Mouse (Mus musculus) frontal cortex, adult (tissue): ENCODE data around the gene Gse1.

Experiments
- ATAC-seq: cut with Nextera tagmentation; 2 replicates; pipeline ENCODE4 v1.9.2; 2017; ENCODE audit warnings: mild to moderate bottlenecking, moderate library complexity, mixed read lengths; ENCODE audit not compliant: low TSS enrichment

Gse1 gene

DNA sequence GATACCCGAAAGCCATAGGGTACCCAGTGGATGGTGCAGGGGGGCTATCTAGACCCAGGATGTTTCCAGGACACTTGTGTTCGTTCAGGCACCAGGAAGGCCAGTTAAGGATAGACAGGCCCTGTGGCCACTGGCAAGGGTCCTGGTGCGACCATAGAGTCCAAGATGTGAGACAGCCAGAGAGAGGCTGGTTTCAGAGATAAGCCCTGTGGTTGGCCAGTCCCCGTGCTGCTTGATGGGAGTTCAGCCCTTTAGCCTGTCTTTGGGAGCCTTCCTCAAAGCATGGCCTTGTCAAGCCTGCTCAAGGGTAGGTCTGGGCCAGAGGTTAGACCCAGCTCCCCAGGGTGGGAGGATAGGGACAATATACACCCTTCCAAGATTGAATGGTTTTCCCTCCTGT, 251.4 kb downstream of the Gse1 start:
- ATAC-seq = no peak

DNA sequence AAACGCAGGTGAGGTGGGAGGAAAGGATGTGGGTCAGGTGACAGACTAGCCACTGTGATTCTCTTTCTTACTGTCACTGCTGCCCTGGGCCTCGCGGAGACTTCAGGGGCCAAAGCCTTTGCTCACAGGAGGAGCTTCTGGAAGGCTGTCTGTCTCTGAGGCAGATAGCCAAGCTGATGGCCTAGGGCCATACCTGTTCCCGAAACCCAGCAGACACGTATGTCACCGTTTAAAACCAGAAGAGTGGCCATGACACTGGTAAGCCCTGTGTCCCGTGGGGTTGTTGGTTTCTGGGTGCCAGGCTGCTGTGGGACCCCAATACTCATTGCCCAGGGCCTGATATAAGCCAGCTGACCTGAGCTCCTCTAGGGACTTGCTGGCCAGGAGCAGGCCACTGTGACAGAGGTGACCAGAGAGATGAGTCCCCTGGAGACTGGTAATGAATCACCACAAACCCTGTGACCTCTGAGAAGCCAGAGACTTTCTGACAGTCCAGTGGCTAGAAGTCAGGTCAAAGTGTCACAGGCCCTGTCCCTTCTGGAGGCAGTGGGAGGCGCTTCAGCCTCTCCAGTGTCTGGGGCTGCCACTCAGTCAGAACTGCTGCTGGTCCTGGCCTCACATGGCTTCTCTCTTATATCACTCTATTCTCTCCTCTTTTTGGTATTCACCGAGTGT, 253.9 kb downstream of the Gse1 start:
- no peak for ATAC-seq

DNA sequence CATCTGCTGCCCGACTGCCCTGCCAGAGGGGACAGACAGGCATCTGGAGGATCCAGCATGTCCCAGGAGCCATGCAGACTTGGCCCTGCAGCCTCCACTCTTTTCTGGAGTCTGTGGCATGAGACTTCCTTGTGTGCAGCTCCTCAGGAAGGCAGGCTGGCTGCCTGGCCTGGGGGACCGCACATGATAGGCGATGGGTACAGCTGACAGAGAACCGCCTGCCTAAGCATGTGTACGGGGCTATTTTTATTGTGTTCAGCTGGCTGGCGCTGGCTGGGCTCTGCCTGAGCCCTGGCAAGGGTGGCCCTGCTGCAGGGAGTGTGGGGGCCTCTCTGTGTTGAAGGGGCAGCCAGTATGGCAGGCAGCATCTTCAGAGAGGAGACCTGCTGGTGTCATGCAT, 256.2 kb downstream of the Gse1 start:
- peak; percentile 74 for ATAC-seq

DNA sequence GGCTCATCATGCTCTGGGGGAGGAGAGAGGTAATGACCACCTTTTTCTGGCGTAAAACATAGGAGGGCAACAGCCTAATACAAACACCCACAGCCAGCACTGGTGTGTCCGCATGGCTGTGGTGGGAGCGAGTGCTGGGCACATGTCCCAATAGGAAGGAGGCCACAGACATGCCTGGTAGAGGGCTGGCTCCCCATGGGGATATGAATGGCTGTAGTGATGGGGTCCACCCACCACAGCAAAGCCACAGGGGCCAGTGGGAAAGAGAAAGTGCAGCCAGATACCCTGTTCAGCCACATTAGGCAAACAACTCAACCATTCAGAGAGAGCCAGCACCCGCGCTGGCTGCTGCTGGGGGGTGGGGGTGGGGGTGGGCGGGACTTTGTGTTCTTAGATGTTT, 256.9 kb downstream of the Gse1 start:
- ATAC-seq = no peak

DNA sequence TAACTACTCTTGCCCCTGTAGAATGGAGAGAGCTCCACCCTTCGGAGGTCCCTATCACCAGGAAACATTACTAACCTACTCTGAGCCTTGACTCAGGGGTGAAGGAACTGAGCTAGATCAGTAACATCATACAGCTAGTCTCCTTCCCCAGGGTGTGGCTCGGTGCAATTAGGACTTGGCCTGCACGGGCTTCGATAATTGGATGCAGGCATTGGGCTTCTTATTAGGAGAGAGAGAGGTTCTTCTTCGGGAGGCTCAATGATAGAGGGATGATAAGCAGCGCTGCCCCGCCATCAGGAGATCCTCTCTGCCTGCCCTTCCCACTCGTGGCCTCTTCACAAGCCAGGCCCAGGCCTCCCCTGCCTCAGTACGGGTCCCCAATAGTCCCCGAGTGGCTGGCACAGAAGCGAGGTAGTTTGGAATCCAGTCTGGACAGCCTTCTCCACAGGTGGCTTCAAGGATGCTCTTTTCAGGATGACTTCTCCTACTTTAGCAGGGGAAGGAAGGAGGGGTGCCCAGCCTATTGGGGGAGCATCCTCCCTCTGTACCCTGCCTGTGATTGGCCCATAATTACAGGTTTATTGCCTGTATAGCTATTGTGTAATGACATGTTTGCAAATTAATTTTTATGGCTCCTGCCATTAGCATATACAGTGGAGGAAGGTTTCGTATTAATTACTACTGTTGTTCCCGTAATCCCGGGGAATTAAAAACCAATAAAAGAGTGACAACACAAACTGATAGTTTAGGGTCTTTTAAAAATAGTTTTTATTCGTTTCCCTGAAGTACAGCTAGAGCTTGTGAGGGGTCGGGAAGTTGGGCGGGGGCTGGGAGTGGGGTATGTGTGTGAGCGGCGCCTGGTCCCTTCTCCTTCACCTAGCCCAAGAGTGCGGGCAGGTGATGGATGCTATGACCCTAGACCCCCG, 257.6 kb downstream of the Gse1 start:
- no peak for ATAC-seq

DNA sequence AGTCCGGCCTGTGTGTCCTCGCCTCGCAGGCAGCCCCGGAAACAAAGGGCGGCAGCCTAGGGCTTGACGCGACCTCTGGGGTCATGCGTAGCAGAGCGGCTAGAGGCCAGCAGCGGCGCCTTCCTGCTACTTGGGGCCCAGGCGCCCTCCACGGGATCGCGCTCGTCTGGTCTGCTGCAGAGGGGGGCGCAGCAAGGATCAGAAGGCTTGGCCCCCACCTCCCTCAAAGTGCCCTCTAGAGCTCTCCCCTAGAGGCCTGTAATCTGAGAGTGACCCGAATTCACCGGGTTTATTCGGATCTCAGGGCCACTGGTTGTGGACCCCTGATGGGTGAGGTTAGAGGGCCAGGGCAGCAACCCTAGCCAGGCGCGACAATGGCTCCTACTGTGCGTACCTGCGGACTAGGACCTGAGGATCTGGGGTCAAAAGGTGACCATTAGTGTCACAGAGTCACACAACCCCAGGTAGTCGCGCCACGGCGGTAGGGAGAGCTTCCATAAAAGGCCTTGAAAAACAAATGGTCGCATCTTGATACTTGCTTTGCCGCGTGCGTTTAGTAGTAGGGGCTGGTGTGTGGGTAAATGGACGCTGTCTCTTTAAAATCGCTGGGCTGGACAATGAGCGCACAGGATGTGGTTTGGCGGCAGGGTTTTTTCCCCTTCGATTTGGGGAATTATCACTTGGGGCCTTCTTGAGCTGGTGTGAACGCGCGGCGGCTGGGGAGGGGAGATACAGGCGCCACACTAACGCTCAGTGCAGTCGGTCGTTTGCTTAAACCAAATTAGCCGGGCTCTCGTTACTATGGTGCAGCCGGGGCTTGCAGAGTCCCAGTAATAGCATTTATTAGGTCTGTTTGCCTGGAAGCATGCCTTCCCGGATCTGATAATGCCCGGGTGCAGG, 258.5 kb downstream of the Gse1 start:
- ATAC-seq = peak; percentile 13; the same call in 1 of the 2 replicates

DNA sequence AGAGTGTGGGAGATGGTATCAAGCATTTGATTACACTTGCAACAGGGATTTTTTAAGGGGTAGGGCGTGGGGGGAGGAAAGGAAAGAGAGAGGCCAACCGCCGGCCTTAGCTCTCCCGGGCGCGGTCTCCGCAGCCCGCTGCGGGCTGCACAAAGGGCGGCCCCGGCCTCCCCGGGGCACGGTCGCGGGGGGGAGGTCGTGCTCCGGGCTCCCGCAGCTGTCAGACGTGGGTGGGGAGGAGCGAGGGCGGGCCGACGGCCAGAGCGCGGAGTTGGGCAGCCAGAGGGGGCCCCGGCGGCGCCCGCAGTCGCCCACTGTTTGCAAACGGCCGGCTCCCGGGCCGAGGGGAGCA, 259.1 kb downstream of the Gse1 start:
- no peak; the same call in 1 of the 2 replicates for ATAC-seq

DNA sequence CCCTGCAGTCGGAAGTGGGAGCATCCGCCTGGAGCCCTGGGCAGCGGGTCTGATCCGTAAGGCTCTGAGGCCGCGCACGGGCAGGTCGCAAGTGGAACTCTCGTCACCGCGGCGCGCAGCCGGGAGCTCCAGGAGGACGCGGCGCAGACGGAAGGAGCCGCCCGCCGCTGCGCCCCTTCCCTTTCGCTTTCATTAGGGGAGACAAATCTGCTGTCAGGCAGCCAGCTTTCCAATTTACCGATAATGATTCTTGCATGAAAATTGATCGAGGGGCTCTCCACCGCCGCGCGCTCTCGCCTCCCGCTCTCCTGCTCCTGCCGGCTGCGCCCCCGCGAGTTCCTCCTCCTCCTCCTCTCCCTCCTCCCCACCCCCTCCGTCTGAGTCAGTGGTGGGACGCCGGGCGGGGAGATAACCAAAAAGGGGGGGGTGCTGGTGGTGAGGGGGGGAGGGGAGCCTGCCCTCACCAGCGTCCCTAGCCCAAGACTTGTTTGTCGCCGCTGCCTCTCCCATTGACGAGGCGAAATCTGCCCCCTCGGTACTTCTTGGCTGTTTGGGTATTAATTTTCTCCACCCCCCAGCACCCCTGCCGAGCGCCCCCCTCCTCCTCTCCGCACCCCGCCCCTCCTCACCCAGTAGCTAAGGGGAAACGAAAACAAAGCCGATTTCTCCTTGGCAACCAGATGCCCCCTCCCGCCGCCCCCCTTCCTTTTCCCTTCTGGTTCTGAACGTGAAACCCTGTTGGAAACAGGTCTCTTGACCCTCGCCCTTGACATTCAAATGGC, 259.7 kb downstream of the Gse1 start:
- ATAC-seq = peak; percentile 10; the same call in 1 of the 2 replicates

DNA sequence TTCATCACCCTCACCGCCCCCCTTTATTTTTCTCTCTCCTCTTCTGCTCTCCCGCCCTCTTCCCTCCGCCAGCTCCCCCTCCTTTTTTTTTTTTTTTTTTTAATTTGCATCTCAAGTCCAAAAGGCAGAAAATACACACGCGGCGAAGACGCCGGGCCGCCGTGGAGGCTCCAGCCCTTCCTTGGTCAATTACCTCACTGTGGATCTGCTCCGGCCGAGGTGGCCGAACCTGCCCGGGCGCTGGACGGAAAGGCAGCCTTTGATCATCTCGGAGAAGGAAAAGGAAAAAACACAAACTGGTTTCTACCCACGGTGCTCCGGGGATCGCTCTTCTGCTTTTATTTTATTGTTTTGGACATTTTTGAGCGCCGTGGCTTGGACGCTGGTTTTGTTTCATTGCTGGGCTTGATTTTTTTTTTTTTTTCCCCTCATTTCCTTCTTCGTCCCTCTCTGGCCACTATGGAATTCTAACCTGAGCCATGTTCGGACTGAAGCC, 260.4 kb downstream of the Gse1 start:
- no peak for ATAC-seq

DNA sequence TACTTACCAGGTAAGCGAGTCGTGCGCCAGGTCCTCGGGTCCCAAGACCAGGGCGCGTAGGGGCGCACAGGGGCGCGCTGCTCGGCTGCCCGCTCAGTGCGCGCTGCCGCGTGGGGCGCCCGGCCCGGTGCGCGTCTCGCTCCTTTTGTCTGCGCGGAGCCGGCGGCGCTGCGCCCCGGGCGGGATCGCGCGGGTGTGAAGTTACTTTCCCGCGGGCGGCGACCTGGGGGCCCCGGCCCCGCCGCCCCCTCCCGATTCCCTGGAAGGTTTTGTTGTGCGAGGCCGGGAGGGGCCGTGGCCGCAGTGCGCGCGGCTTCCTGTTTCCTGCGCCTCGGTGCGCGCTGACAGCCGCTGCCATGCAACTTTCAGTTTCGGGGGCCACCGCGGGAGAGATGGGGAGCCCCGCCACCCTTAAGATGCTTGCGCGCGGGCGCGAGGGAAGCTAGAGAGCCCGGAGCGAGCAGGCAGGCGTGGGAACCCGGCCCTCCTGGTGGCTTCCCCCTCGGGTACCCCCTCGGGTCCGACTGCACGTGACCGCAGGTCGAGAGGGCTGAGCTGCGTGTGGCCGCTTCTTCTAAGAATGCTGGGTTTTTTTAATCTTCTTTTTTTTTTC, 261.0 kb downstream of the Gse1 start:
- no peak for ATAC-seq

DNA sequence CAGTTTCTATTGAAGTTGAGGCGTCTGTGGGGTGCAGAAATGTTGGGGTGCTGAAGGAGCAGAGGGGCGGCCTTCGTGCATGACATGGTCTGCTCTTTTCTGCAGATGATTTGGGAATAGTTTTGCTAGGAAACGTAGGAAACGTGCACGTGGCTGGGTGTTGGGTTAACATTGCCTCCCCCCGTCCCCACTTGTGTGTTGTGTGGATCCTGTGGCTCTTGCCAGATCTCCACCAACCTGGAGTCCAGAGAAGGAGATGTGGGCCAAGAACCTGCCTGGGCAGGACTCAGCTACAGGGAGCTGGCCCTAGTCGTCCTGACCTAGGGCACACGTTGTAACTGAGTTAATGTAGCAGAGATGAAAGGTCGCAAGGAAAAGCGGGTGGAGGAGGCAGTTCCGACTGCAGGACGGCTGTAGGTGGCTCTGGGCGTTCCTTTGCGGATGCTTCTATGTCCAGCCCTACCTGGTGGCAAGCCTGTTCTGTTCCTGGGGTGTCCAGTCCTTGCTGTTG, 261.6 kb downstream of the Gse1 start:
- no peak for ATAC-seq

DNA sequence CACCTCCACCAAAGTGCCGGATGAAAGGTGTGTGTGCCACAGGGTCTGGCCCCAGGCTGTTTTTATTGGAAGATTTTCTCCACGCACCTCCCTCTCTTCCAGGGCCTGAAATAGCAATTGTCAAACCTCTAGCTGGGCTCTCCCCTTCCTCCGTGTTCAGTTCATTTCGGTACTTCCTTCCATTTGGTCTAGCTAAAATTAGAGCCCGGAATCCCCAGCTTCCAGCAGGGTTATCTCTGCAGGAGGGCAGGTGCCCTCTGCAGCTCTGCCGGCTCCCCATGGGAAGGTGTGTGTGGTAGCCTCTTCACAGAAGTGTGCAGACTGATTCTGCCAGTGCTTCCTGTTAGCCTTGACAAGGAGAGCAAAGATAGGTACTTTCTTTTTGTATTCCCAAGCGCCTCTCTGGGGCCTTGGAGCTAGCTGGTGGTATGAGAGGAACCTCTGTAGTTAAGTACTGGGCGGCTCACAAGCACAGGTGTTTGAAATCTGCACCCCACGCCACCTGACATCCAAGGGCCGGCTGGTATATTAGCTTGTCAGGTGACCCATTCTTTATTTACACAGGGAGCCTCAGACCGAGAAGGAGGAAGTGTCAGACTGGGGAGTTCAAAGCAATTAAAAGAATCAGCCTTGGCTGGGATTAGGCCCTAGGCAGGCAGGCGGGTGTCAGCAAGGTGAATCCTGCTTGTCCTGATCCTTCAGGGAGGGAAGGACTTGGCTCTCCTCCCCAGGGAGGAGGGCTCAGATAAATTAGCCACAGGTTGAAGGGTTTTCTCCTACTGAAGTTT, 262.3 kb downstream of the Gse1 start:
- ATAC-seq = no peak

DNA sequence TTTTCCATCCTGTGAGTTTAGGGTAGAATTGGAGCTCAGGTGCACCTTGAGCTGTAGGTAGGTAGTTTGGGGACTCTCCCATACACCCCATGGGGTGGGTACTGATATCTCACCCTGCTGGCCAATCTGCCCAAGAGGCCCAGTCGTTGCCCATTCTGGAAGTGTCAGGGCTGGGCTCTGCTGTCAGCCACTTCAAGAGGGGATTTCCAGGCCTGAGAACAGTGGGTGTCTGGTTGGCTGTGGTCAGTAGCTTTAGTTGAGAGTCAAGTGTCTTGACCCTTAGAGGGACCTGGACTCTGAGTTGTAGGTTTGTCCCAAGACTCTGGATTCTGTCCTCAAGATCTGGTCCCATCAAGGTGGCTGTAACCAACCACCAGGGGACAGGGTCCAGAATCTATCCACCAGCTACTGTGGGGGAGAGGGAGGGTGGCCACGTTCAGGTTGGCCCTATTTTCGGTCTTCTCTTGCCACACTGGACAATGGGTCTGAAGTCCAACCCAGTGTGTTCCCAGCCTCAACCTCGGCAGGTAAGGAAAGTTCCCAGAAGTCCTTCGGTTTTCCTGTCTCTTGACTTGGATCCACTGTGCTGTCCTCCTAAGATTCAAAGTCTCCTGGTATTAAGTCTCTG, 263.0 kb downstream of the Gse1 start:
- ATAC-seq = no peak

DNA sequence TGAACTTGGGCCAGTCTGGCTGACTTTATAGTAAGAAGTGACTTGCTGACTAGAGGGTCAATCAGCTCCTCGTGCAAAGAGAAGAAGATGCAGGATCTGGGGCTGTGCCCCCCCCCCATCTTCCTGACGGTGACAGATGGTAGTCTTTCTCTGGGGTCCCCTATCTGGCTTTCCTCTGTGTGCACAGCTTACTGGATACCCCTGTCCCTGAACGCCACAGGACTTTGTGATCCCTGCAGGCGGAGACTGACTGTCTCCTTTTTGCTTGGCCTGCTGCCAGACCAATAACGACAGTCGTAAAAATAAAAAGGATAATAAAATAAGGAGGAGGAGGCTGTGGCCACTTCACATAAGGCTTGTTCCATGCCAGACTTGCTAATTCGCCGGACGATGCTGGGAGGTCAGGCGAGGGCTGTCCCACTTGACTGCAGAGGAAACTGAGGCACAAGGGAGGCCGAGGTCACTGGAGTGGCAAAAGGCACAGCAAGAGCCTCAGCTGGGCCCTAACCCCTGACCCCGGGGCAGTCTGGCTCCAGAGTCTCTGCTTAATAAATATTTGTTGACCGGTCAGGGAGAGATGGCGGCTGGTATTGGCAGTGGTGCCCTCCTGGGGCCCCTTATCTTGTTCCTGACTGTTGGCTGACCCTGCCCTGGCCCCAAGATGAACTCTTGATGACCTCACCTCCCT, 264.1 kb downstream of the Gse1 start:
- no peak for ATAC-seq

DNA sequence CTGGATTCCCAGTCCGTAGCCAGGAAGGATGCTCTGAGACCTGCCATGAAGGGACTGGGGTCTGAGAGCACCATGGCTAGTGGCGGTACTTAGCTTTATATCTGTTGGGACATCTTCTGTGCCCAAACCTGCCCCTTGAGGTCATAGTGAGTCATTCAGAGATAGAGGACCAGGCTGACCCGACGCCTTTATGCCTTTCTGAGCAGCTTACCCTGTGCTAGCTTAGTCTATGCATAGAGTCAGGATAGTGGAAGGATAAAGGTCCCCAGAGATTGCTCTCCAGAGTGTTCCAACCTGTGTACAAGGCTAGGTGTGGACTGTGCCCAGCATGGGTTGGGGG, 264.6 kb downstream of the Gse1 start:
- ATAC-seq = no peak

DNA sequence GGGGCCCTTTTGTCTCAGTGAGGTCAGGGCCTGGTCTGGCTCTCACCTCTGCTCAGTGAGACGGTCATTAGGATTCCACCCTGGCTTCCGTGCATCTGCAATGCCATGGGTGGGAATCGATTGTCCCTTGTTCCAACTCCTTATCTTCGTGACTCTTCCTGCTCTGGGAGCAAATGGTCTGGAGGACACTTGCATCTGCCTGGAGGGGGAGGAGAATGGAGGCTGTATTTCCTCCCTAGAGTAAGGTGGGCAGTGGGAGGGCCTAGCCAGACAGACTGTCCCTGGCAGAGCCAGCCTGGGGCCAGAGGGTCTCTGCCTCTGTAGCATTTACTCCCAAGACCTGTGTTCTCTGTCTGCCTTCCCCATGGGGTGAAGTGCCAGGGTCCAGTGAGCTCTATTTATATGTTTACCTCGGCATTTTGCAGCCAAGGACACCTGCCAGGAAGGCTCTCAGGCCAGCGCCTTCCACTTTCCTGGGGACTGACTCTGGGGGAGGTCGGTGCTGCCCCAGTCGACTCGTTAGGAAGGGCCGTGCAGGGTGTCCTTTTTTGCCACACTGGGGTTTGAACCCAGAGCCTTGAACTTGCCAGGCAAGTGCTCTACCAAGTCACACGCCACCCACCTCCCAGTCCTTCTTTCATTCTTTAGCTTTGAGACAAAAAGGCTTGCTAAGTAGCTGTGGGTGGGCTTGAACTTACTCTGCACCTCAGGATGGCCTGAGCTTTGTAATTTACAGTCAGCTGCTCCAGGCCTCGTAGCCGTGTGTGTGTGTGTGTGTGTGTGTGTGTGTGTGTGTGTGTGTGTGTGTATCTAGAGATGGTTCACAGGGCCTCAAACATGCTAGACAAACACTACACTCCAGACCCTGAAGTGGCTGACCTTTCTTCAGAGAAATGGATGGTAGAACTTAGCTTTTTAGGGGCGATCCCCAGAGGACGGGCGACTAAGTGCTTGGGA, 265.5 kb downstream of the Gse1 start:
- ATAC-seq = no peak

DNA sequence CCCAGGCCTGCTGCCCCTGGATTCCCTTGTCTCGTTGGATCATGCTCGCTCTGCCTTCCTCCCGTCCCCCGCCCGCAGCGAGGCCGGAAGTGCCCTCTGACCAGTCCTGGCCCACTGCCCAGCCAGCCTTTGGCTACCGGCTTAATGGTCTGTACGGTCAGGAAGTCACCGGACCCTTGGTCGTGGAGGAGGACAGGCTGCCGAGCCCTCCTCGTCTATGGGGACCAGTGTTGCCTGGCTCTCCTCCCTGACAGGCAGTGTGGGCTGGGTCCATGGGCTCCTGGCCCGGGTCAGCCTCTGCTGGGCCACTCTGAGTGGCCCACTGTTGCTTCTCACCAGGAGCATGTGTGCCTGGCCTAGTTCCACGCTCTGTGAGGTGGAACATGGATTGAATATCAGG, 266.6 kb downstream of the Gse1 start:
- ATAC-seq = no peak

DNA sequence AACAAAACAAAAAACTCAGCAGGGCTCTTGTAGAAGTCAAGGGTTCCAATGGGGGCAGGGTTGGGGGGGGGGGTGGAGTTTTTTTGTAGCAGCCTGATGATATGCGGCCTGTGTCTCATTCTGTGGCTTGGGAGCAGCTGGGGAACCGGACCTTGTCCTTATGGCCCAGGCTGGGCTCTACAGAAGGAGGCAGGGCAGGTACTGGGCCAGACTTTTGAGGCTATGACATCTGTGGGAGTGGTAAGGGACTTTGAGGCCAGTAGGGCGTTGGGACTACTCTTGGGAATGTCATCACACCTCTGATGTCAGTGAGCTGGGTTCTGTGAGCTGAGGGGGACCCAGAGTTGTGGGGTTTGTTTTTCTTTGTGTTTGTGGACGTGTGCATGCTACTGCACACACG, 267.2 kb downstream of the Gse1 start:
- ATAC-seq = no peak
